Mouse (Mus musculus) cerebellum, adult 2 months (tissue): ENCODE measurements at regions not wholly inside any gene's neighbourhood (a gene's known extent, or its start where the extent isn't known, plus 50 kb on each side); places are given as distances from the start of the nearest gene placed in this dataset.

ENCODE experiments used
- DNase-seq, 2 experiments: peaks; one replicate each; pipeline ENCODE4 v3.0.0; 2021
- H3K27ac ChIP-seq: fragments of 200-500 bp; 2 replicates; pipeline ENCODE4 v1.5.1; 2012; ENCODE audit warnings: low read length, control low read depth, inconsistent platforms; ENCODE audit not compliant: insufficient read depth
- H3K27me3 ChIP-seq: fragments of 200-500 bp; 2 replicates; pipeline ENCODE4 v1.6.1; 2012; ENCODE audit warnings: inconsistent platforms, mild to moderate bottlenecking, low read length, moderate library complexity; ENCODE audit not compliant: control insufficient read depth, insufficient read depth
- H3K4me1 ChIP-seq: fragments of 200-500 bp; 2 replicates; pipeline ENCODE4 v1.6.1; 2011; ENCODE audit warnings: low read length; ENCODE audit not compliant: control insufficient read depth, insufficient read depth
- H3K4me3 ChIP-seq: fragments of 200-500 bp; replicated peaks from 2 replicates; pipeline ENCODE3; 2011; ENCODE audit warnings: mild to moderate bottlenecking, low read depth, low read length, control low read depth; ENCODE audit not compliant: insufficient read depth
- CTCF ChIP-seq: fragments of 200-500 bp; IDR thresholded peaks from 2 replicates; pipeline ENCODE4 v1.5.1; 2011; ENCODE audit warnings: low read depth, mild to moderate bottlenecking, control low read depth, low read length, moderate library complexity, borderline replicate concordance; ENCODE audit not compliant: insufficient read depth
- POLR2A ChIP-seq: fragments of 200-500 bp; IDR thresholded peaks from 2 replicates; pipeline ENCODE4 v1.6.1; 2011; ENCODE audit warnings: low read length, control low read depth, borderline replicate concordance; ENCODE audit not compliant: insufficient read depth
- WGBS: fragments of 180-500 bp; shearing (Covaris S2); methylation state at CpG from one replicate; pipeline ENCODE4 v1.1.7; 2018; 5-methylcytosine and 5-hydroxymethylcytosine counted together

GRCm38 (mm10) chr3:57228400-57228799 lies 73.4 kb downstream of the Tm4sf1 start:
- TF ChIP-seq CTCF = no peak
- no peak for TF ChIP-seq POLR2A
- DNase-seq = no peak
- no peaks in the 10 kb centered on the region for H3K27me3 ChIP-seq
- H3K4me1 ChIP-seq = no peaks in the 10 kb centered on the region
- WGBS = 89% methylated on average over 2 of the region's 2 CpGs
- no peak overlapping the region for H3K27ac ChIP-seq
- H3K4me3 ChIP-seq = no peak overlapping the region

- DNase-seq = no peak
Measured at GRCm38 (mm10) chr3:57223773-57224172, 78.0 kb downstream of the Tm4sf1 start.

GRCm38 (mm10) chr3:57222318-57222914 lies 79.4 kb downstream of the Tm4sf1 start:
- H3K27ac ChIP-seq = no peak overlapping the region
- 78% methylated on average over 3 of the region's 3 CpGs for WGBS
- no peaks in the 10 kb centered on the region for H3K4me1 ChIP-seq
- TF ChIP-seq POLR2A (no peak), CTCF (no peak)
- no peak for DNase-seq
- no peaks in the 10 kb centered on the region for H3K27me3 ChIP-seq
- H3K4me3 ChIP-seq = no peak overlapping the region

More at GRCm38 (mm10) chr3:57223773-57224172, 78.0 kb downstream of the Tm4sf1 start:
- TF ChIP-seq CTCF (no peak), POLR2A (no peak)
- no peak overlapping the region for H3K4me3 ChIP-seq
- no peaks in the 10 kb centered on the region for H3K27me3 ChIP-seq
- H3K27ac ChIP-seq = no peak overlapping the region
- no peaks in the 10 kb centered on the region for H3K4me1 ChIP-seq
- 31% methylated on average over 2 of the region's 2 CpGs for WGBS

GRCm38 (mm10) chr3:57218431-57218830 lies 83.4 kb downstream of the Tm4sf1 start:
- no peaks in the 10 kb centered on the region for H3K4me1 ChIP-seq

GRCm38 (mm10) chr3:57204066-57204723 lies 97.6 kb downstream of the Tm4sf1 start:
- peak; percentile 31 to 51 for DNase-seq
- WGBS = 22% methylated on average over 3 of the region's 3 CpGs
- no peaks in the 10 kb centered on the region for H3K4me1 ChIP-seq
- H3K4me3 ChIP-seq = no peak overlapping the region
- no peaks in the 10 kb centered on the region for H3K27me3 ChIP-seq
- no peak for TF ChIP-seq POLR2A
- TF ChIP-seq CTCF = peak; percentile 27; the same call in 1 of the 2 replicates
- no peak overlapping the region for H3K27ac ChIP-seq

More at GRCm38 (mm10) chr3:57218431-57218830, 83.4 kb downstream of the Tm4sf1 start:
- DNase-seq = no peak
- Histone ChIP-seq H3K27ac (no peak overlapping the region), H3K27me3 (no peaks in the 10 kb centered on the region), H3K4me3 (no peak overlapping the region)
- 71% methylated on average over 3 of the region's 3 CpGs for WGBS
- TF ChIP-seq POLR2A (no peak), CTCF (no peak)

- no peaks in the 10 kb centered on the region for H3K27me3 ChIP-seq
- no peaks in the 10 kb centered on the region for H3K4me1 ChIP-seq
- no peak for DNase-seq
- 73% methylated on average over 4 of the region's 4 CpGs for WGBS
- TF ChIP-seq POLR2A = no peak
- TF ChIP-seq CTCF = no peak
- no peak overlapping the region for H3K4me3 ChIP-seq
- no peak overlapping the region for H3K27ac ChIP-seq
Measured at GRCm38 (mm10) chr3:57203418-57203817, 98.4 kb downstream of the Tm4sf1 start.

- Histone ChIP-seq H3K4me3 (no peak overlapping the region), H3K4me1 (no peaks in the 10 kb centered on the region), H3K27me3 (no peaks in the 10 kb centered on the region), H3K27ac (no peak overlapping the region)
- TF ChIP-seq POLR2A = no peak
- no peak for TF ChIP-seq CTCF
- DNase-seq = no peak
- 20% methylated on average over 4 of the region's 4 CpGs for WGBS
Measured at GRCm38 (mm10) chr3:57181587-57181986, 120.2 kb downstream of the Tm4sf1 start.
